Mouse (Mus musculus): ENCODE measurements around the gene Fads2.

DNA sequence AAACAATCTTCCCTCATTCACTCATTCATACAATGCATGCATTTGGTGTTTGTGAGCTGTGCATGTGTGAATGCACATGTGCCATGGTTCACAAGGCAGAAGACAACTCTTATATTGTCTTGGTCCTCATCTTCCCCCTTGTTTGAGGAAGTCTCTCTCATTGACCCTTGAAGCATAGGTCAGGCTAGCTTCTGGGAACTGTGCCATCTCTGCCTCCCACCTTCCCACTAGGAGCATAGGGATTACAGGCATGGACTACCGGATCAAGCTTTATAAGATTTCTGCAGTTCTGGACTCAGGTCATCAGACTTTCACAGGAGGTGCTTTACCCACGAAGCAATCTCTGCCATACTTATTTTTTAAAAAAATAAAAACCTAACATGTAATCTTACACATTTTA, 64.0 kb downstream of the Fads2 start:
- TF ChIP-seq CTCF (IDR thresholded peaks at IDR 0.05; ENCODE audit: borderline replicate concordance, control insufficient read depth, extremely low read depth, insufficient read depth, low read length, poor library complexity) (no peak), POLR2A (IDR thresholded peaks at IDR 0.05; ENCODE audit: control insufficient read depth, extremely low read depth, insufficient read depth, low read length, poor library complexity) (no peak)
